Mouse (Mus musculus) mesoderm, embryonic 11.5 days (tissue): Measurements from ENCODE around the gene Gm21976.

Experiments used
- DNase-seq: peaks from one replicate; pipeline ENCODE4 v3.0.0-alpha.2; 2012; ENCODE audit warnings: low read depth, low spot score

The Gm21976 gene

DNA sequence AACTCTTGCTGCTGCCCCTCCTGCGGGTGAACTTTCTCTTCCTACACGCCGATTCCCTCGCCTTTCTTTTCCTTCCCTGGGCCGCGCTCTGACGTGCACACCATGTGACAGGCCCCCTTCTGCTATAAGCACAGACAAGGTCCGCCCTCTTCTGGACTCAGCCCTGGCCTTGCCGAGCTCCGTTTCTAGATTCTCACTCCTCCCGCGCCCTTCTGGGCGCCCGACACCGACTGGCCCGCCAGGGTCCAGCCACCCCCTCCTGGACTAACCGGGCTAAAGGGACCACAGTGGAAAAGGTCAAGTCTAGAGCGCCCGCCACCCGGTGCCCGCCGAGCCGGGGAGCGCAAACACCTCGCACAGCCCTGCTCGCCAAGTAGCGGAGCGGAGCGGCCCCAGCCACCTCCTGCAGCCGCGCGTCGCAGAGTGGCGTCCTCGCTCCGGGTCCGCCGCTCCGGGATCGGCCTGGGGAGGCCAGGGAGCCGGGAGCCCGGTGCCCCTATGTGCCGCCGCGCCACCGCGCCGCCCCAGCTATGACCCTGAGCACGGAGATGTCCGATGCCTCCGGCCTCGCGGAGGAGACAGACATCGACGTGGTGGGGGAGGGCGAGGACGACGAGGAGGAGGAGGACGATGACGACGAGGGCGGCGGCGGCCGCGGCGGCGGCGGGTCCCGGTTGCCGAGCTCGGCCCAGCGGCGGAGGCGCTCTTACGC, 74.6 kb downstream of the Gm21976 start, which contains the start of gene Foxd1:
Gene Foxd1, plus strand, starts transcription at position 153 of the 712 bp plus-strand sequence.
- peak; percentile 90 for DNase-seq

GRCm38 (mm10) chr13:98354871-98355558, 75.3 kb downstream of the Gm21976 start:
- peak; percentile 65 for DNase-seq

DNA sequence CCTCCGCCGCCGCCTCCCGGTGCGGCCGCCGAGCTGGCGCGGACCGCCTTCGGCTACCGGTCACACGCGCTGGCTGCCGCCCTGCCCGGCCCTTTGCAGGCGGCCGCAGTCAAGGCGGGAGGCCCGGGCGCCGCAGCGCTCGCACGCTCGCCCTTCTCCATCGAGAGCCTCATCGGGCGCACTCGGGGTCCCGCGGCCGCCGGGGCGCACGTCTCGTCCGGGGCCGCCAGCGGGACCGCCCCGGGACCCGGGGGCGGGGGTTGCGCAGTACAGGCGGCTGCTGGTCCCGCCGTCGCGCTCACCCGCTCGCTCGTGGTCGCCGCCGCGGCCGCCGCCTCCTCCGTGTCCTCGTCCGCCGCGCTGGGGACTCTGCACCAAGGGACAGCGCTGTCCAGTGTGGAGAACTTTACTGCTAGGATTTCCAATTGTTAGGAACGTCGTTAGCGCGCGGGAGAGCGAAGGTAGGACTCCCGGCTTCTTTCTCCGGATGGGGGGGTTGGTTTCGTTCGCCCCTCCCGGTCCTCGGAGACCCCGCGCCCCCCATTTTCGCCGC, 75.9 kb downstream of the Gm21976 start:
- DNase-seq = no peak

DNA sequence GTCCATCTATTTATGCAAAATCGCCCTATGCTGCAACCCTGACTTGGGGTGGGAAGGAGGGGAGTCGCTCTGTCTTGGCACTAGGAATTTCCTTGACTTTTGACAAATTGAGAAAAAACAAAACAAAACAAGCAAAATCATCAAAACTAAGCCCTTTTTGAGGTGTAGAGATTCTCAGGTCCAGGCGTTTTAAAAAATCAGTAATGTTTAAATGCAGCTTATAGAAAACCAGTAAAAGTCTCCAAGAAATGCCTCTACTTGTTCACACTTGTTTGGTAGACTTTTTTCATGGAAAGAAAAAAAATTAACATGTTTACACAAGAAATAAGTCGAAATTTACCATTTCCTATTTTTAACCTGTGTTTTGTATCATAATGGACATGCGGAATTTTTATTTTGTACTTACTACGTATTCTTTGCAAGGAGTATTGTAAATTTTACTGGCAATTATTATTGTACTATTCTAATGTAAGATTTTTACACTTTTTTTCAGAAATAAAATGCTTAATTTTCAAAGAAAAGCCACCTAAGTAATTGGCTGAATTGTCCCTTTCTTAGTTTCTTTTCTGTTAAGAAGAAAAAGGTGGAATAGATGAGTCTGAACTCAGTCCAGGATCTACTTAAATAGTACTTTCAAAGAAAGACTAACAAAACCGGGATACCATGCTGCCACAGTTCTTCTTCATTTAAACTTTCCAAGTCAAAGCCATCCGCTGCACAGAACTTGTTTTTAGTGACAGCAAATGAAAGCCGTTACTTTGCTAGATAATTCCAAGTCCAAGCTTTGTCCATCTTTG, 76.7 kb downstream of the Gm21976 start:
- no peak for DNase-seq
